Mouse (Mus musculus) lung, embryonic 16.5 days (tissue): ENCODE measurements around the gene Tmem208. TPM values are rescaled to one million over a fixed set of nuclear protein-coding genes. Genes with fewer than 3 reads are reported as not detected.

Source experiments
- ATAC-seq: fragments of 200-750 bp; cut with Nextera tagmentation; 2 replicates; pipeline ENCODE4 v1.8.0; 2017; ENCODE audit warnings: low read depth, mild to moderate bottlenecking, moderate library complexity
- H3K27ac ChIP-seq: fragments of 300-500 bp; sonication (generic); 2 replicates; pipeline ENCODE4 v1.5.1; 2014; ENCODE audit warnings: mild to moderate bottlenecking, control low read depth, low read length
- H3K27me3 ChIP-seq: fragments of 300-500 bp; sonication (generic); 2 replicates; pipeline ENCODE4 v1.6.1; 2014; ENCODE audit warnings: low read depth, low read length, mixed read lengths; ENCODE audit not compliant: control insufficient read depth, insufficient read depth
- H3K36me3 ChIP-seq: fragments of 300-500 bp; sonication (generic); 2 replicates; pipeline ENCODE4 v1.6.1; 2014; ENCODE audit warnings: low read length; ENCODE audit not compliant: control insufficient read depth, insufficient read depth
- H3K4me1 ChIP-seq: fragments of 300-500 bp; sonication (generic); replicated peaks from 2 replicates; pipeline ENCODE4 v1.6.1; 2014; ENCODE audit warnings: low read length, mixed read lengths; ENCODE audit not compliant: control insufficient read depth, insufficient read depth
- H3K4me2 ChIP-seq: fragments of 300-500 bp; sonication (generic); 2 replicates; pipeline ENCODE4 v1.6.1; 2014; ENCODE audit warnings: low read depth, low read length, control low read depth
- H3K4me3 ChIP-seq: fragments of 300-500 bp; sonication (generic); 2 replicates; pipeline ENCODE4 v1.5.1; 2014; ENCODE audit warnings: mild to moderate bottlenecking, low read length, control low read depth
- H3K9ac ChIP-seq: fragments of 300-500 bp; sonication (generic); 2 replicates; pipeline ENCODE4 v1.6.1; 2014; ENCODE audit warnings: low read length, control low read depth
- H3K9me3 ChIP-seq: fragments of 300-500 bp; sonication (generic); 2 replicates; pipeline ENCODE4 v1.6.1; 2016; ENCODE audit warnings: low read length; ENCODE audit not compliant: control insufficient read depth
- WGBS: fragments of 180-500 bp; shearing (Covaris S2); extraction: QIAGEN DNeasy Blood & Tissue Kit; methylation state at CpG from one replicate; pipeline ENCODE4 v1.1.7; 2014; 5-methylcytosine and 5-hydroxymethylcytosine counted together
- polyA plus RNA-seq: library from polyadenylated mRNA; unstranded; fragments of >200 nt; fragmentation: Nextera tagmentation; extraction: Ambion mirVana; gene quantifications from 2 replicates; pipeline ENCODE4 v1.2.1, GENCODE M21; 2015

Gene Tmem208
- polyA plus RNA-seq, 1 experiment from 2014 or later = 115 TPM

DNA sequence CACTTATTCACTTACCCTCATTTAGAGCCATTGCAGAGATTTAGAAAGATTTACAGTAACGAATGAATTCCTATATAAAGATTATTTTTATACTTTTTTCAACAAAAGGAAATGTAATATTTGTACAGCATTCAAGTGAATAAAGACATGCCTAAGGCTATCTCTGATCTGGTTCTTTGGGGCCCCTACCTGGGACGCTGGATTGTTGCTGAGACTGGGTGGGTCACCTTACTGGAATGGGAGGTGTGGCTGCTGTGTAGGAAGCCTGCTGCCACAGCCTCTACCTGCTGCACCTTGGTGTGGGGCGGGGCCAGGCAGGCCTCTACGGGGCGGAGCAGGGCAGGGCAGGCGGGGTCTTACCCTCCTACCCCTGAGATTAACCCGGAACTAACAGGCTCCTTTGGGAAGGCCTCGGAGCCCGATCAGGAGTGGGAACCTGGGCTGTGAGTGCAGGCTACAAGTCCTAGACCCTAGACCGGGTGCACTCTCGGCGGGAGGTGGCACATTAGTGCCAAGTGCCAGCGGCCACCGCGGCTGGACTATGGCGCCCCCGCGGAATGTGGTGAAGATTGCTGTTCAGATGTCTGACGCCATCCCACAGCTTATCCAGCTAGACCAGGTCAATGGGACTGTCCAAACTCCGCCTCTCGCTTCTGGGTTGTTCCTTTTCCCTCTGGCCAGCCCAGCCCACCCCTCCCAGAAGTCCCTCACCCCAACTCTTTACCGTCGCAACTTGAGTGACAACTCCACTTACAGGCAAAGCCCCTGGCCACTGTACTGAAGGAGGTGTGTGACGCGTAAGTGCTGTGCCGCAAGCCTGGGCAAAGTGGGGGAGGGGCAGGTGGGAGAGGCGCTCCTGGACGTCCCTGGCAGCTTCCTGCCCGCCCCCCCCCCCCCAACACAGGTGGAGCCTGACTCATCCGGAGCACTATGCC, 20.7 kb upstream of the Tmem208 start, which contains the start of gene Elmo3:
Gene Elmo3, plus strand, starts transcription at position 391 of the 935 bp plus-strand sequence.
- Histone ChIP-seq H3K27me3 (no peaks in the 10 kb centered on the region), H3K4me2 (peak within 1 kb of the TSS; percentile 74), H3K27ac (peak within 1 kb of the TSS; percentile 92), H3K4me3 (peak within 1 kb of the TSS; percentile 52), H3K9me3 (no peaks in the 10 kb centered on the region), H3K4me1 (peaks cover 23% of the 10 kb centered on the region), H3K36me3 (peaks cover 36% of the 10 kb centered on the region), H3K9ac (peak within 1 kb of the TSS; percentile 69)
- peak; percentile 91 for ATAC-seq
- 6% methylated on average over 30 of the region's 30 CpGs for WGBS

DNA sequence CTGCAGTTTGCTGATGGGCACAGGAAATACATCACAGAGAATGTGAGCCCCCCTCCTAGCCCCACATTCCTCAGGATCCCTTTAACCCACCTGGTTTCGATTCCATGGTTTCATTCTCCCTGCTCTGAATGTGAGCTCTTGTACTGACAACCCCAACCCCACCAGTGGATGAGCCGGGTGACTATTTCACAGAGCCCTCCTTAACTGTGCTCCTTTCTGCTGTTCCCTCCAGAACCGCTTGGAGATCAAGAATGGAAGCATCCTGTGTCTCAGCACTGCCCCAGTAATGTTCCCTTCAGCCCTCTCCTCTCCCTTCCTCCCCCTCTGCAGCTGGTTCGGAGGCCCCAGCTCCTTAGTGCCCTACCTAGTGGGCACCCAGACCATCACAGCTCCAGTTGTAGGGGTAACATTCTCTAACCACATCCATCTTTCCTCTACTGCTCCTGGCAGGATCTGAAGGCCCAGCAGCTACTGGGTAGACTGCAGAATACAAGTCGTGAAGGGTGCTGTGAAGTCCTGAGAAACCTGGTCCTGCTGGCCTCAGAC, 19.9 kb upstream of the Tmem208 start:
- peak; percentile 28 for ATAC-seq
- peak overlapping the region; percentile 69 for H3K9ac ChIP-seq
- peak overlapping the region; percentile 74 for H3K4me2 ChIP-seq
- no peaks in the 10 kb centered on the region for H3K9me3 ChIP-seq
- H3K4me1 ChIP-seq = peaks cover 23% of the 10 kb centered on the region
- H3K27me3 ChIP-seq = no peaks in the 10 kb centered on the region
- whole genome bisulfite sequencing = 24% methylated on average over 5 of the region's 5 CpGs
- peak overlapping the region; percentile 92 for H3K27ac ChIP-seq
- H3K36me3 ChIP-seq = peaks cover 36% of the 10 kb centered on the region
- peak overlapping the region; percentile 52 for H3K4me3 ChIP-seq

GRCm38 (mm10) chr8:105307670-105308069, 18.5 kb upstream of the Tmem208 start:
- no peaks in the 10 kb centered on the region for H3K27me3 ChIP-seq
- WGBS = 94% methylated on average over 13 of the region's 13 CpGs
- no peak overlapping the region for H3K9ac ChIP-seq
- no peaks in the 10 kb centered on the region for H3K9me3 ChIP-seq
- H3K4me3 ChIP-seq = no peak overlapping the region
- H3K4me2 ChIP-seq = no peak overlapping the region
- H3K36me3 ChIP-seq = peaks cover 34% of the 10 kb centered on the region
- no peak for ATAC-seq
- H3K27ac ChIP-seq = no peak overlapping the region
- peaks cover 23% of the 10 kb centered on the region for H3K4me1 ChIP-seq

GRCm38 (mm10) chr8:105308428-105308827, 17.7 kb upstream of the Tmem208 start:
- H3K9ac ChIP-seq = no peak overlapping the region
- no peaks in the 10 kb centered on the region for H3K27me3 ChIP-seq
- no peak overlapping the region for H3K4me3 ChIP-seq
- WGBS = 86% methylated on average over 10 of the region's 10 CpGs
- no peak overlapping the region for H3K4me2 ChIP-seq
- H3K36me3 ChIP-seq = peaks cover 29% of the 10 kb centered on the region
- H3K9me3 ChIP-seq = no peaks in the 10 kb centered on the region
- no peak overlapping the region for H3K27ac ChIP-seq
- H3K4me1 ChIP-seq = peaks cover 23% of the 10 kb centered on the region
- ATAC-seq = no peak

GRCm38 (mm10) chr8:105309142-105309847, 16.9 kb upstream of the Tmem208 start:
- Histone ChIP-seq H3K9ac (no peak overlapping the region), H3K27ac (no peak overlapping the region), H3K27me3 (no peaks in the 10 kb centered on the region), H3K9me3 (no peaks in the 10 kb centered on the region), H3K36me3 (peaks cover 29% of the 10 kb centered on the region), H3K4me1 (peaks cover 18% of the 10 kb centered on the region), H3K4me3 (no peak overlapping the region), H3K4me2 (no peak overlapping the region)
- 77% methylated on average over 15 of the region's 15 CpGs for WGBS
- ATAC-seq = no peak

- H3K4me2 ChIP-seq = no peak overlapping the region
- H3K36me3 ChIP-seq = peaks cover 29% of the 10 kb centered on the region
- no peak for ATAC-seq
- no peaks in the 10 kb centered on the region for H3K27me3 ChIP-seq
- no peak overlapping the region for H3K9ac ChIP-seq
- no peaks in the 10 kb centered on the region for H3K9me3 ChIP-seq
- no peak overlapping the region for H3K27ac ChIP-seq
- H3K4me3 ChIP-seq = no peak overlapping the region
- peaks cover 10% of the 10 kb centered on the region for H3K4me1 ChIP-seq
- 82% methylated on average over 8 of the region's 8 CpGs for WGBS
Measured at GRCm38 (mm10) chr8:105310118-105310517, 16.0 kb upstream of the Tmem208 start.

GRCm38 (mm10) chr8:105311718-105312117, 14.4 kb upstream of the Tmem208 start:
- Histone ChIP-seq H3K9me3 (no peaks in the 10 kb centered on the region), H3K27ac (no peak overlapping the region), H3K4me1 (no peaks in the 10 kb centered on the region), H3K4me2 (no peak overlapping the region), H3K9ac (no peak overlapping the region), H3K4me3 (no peak overlapping the region), H3K36me3 (peaks cover 31% of the 10 kb centered on the region), H3K27me3 (no peaks in the 10 kb centered on the region)
- WGBS = 83% methylated on average over 1 of the region's 1 CpGs
- ATAC-seq = no peak

GRCm38 (mm10) chr8:105312891-105313481, 13.2 kb upstream of the Tmem208 start:
- H3K27me3 ChIP-seq = no peaks in the 10 kb centered on the region
- peaks cover 4% of the 10 kb centered on the region; the same call in 1 of the 2 replicates for H3K4me1 ChIP-seq
- H3K27ac ChIP-seq = no peak overlapping the region
- 86% methylated on average over 8 of the region's 8 CpGs for WGBS
- H3K4me3 ChIP-seq = no peak overlapping the region
- no peak for ATAC-seq
- no peak overlapping the region for H3K9ac ChIP-seq
- no peak overlapping the region for H3K4me2 ChIP-seq
- peaks cover 23% of the 10 kb centered on the region; the same call in 1 of the 2 replicates for H3K36me3 ChIP-seq
- no peaks in the 10 kb centered on the region for H3K9me3 ChIP-seq
